Mouse (Mus musculus): ENCODE measurements around the gene Atp6v0e.

Gene Atp6v0e

DNA sequence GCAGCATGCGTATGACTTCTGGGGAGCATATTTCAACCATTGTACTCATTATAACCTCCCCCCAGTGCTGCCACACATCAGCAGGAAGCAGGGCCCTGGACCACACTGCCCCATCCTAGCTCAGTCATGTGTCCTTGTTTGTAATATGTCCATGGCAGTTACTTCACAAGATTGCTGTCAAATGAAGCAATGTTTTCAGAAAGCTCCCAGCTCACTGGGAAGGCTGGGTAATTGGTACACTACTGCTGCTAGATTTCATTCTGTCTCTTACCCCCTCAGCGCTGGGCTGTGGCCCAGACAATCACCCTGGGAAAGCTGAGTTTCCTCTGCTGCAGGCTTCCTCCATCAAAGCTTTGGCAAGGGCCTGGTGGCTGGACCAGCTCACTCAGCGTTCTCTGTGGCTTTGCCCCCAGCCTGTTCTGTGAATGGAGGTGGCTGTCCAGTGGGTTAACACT is 22.7 kb upstream of the Atp6v0e start:
- WGBS, result 85% methylated on average over 3 of the region's 3 CpGs

DNA sequence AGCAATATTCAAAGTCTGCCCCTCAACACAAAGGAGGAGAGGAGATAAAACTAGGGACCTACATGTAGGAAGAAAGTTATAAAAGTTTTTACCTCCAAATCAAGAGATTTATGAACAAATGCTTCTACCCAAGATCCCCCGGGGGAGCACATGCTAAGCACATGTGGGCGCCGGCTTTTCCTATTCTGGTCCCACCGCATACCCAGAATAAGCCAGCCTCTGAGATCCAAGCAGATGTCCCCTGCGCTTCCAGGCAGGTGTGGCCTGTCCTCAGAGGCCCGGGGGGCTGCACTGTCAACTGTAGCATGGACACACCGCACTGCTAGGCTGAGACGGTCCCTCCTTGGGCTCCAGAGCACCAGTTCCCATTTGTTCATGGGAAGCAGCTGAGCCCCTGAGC is 19.6 kb upstream of the Atp6v0e start:
- WGBS, result 75% methylated on average over 8 of the region's 8 CpGs

DNA sequence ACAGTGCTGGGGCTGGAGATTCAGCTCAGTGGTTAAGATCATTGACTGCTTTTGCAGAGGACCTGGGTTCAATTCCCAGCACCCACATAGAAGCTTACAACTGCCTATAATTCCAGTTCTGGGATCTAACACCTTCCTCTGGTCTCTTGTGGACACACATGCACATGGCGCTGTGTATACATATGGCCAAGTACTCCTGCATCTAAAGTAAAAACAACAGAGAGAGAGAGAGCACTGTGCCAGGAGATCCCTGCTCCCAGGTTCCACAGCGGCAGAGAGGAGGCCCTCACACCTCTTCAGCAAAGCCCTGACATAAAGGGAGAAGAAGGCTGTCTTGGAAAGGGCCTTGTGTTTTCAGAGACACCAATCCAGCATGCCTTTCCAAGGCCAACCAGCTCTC is 19.0 kb upstream of the Atp6v0e start:
- WGBS, result 89% methylated on average over 2 of the region's 2 CpGs

DNA sequence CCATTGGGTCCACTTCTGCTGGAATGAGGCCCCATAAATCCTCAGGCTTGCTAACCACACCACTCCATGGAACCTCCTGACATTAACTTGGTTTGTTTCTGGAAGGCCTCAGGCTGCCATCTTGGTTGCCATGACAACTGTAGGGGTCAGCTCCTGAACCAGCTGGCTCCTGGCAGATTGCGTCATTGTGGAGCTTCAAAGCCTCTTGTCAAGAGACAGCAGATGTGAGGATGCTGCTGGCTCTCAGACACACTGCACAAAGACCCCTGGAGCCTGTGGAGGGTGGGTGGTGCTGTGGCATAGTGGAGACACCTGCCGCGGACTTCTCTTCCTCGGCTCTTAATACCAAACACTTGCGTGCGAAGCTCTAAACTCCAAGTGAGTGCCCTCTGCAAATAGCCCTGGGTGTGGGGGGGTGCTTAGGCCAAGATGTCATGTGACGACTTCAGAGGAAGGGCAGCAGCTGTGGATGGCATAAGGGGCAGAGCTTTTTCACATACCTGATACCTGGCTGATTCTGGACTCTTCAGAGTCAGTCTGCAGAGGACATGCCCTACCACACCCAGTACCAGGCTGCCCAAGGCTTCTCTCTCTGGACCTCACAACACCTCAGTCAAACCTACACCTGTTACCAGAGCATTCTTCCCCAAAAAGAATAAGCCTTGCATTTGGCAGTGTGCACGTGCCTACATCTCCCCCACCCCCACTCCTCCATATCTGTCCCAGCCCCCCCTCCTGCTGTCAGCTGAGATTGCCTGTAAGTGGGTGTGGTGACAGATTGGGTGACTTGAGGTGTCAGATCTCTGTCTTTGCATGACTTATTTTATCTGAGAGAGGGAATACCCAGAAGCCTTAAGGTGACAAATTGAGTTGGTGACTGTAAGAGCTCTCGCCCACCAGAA is 18.3 kb upstream of the Atp6v0e start:
- 53% methylated on average over 9 of the region's 9 CpGs for WGBS

DNA sequence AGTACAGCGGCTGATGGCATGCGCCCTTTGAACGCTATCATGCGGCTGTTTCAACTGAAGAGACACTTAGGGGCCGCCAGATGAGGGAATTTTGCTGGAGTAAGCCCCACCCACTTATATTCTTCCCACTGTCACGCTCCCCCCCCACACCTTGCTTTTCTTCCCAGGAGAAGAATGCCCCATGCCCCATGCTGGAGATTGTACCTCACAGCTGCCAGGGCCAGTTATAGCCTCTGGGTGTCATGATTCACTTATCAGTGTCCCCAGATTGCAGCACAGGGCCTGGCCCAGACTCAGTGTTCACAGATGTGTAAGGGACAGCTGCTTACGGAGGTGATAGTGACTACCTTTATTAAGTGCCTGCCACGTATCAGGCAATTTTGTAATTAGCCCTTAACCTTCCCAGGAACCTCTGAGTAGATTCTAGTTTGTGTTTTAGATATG is 17.6 kb upstream of the Atp6v0e start:
- WGBS, result 65% methylated on average over 8 of the region's 8 CpGs

DNA sequence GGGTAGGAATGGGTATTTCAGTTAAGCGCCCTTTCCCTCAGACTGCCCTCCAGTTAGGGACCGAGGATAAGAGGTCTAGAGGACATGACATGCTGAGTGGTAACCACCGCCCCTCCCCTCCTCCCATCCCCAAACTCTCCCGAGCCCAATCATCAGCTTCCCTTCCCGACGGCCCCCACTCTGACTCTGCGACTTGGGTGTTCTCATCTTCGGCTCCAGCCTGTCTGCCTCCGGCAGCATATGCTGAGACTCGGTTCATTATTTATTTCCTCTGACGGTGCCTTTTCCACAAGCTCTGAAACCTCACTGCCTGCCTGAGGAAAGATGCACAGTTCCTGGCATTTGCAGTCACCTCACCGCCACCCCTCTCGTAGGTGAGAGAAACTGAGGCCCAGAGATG is 15.7 kb upstream of the Atp6v0e start:
- 45% methylated on average over 13 of the region's 13 CpGs for WGBS

DNA sequence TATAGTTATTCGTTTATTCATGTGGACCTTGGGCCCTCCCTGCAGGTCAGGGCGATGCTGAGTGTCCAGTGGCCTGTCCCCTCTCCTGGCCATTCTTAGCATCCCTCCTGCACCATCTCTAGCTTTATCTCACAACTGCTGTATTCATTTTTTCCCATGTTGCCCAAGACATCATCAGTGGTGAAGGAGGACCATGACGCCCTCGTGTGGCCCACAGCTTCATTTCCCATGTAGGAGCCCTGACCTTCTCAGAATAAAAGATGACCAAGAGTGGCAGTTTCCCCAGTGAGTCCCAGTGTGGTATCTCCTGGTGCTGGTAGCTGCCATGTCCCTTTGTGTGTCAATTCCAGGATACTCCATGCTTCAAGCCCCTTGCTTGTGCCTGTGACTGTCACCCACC is 13.5 kb upstream of the Atp6v0e start:
- WGBS, result 82% methylated on average over 4 of the region's 4 CpGs

DNA sequence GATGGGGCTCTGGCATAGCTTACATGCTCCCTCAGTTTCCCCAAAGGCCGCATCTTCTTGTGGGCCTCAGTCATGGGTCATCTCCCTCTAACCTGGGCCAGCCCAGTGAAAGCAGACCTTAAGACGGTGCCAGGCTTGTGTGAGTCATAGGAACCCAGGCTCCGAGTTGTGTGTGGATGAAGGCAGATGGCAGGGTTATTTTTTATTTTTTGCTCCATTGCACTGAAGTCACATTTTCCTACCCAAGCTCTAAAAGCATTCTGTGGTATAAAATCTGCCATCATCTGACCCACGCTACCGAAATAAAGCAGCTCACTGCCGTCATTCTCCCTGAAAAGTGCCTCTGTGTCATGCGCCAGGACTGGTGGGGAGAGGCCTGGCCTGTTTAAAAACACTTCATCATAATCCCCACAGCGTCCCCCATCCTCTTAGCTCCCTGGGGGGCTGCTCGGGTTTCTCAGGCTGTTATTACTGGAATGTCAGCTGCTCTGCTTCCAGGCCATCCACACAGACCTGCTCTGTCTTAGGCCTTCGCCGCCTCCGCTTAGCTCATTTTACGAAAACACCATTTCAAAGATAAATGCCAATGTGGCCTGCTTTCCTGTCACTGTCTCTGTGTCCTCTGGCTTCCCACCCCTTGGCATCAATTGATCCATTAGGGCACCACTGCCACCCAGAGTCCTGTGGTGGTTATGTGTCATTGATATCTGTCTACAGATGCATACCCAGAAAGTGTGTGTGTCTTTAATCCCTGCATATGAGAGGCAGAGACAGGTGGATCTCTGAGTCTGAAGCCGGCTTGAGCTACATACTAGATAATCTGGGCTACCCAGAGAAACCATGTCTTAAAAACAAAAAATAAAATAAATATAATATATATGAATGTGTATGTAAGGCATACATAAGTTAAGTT is 12.3 kb upstream of the Atp6v0e start:
- 31% methylated on average over 14 of the region's 14 CpGs for WGBS

DNA sequence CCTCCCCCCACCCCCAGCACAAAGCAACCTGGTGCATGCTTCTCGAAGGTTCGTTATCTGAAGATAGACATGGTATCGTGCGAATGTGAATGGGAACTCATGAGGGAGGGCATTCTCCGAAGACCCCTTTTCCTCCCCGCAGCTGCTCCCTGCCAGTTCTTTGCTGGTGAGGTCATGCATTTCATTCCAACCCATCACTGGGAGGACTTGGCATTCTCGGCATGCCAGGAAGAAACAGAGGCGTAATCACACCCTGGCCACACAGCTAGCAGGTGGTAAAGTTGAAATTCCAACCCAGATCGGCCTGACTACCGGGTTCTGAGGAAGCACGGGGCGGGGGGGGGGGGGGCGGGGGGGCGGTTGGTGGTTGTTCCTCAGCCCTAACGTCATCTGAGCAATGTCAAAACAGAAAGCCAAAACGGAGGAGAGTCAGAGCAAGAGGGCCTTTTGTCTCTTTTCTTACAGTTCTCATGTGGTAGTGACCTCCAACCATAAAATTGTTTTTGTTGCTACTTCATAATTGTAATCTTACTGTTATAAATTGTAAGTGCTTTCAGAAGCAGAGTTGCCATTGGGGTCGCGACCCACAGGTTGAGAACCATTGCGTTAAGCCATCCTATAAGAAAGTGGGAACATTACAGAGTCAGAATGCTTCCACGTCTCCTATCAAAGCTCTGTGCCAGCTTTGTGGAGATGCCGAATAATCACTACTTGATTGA is 4.0 kb upstream of the Atp6v0e start:
- 25% methylated on average over 20 of the region's 21 CpGs for WGBS

DNA sequence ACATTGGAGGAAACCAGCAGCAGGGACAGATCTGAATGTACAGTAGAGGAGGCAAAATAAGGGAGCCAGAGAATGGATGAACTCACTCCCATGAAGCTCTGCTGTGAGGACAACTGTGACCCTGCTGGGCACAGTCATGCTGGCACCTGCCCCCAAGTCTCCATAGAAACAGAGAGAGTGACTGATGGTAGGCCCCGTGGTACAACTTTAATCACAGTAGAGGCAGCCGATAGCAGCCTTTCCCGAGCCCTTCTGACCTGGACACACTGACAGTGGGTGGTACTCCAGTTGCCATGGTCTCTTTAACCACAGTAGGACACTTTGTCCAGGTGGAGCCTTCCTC is 3.5 kb upstream of the Atp6v0e start:
- WGBS, result 58% methylated on average over 3 of the region's 3 CpGs

DNA sequence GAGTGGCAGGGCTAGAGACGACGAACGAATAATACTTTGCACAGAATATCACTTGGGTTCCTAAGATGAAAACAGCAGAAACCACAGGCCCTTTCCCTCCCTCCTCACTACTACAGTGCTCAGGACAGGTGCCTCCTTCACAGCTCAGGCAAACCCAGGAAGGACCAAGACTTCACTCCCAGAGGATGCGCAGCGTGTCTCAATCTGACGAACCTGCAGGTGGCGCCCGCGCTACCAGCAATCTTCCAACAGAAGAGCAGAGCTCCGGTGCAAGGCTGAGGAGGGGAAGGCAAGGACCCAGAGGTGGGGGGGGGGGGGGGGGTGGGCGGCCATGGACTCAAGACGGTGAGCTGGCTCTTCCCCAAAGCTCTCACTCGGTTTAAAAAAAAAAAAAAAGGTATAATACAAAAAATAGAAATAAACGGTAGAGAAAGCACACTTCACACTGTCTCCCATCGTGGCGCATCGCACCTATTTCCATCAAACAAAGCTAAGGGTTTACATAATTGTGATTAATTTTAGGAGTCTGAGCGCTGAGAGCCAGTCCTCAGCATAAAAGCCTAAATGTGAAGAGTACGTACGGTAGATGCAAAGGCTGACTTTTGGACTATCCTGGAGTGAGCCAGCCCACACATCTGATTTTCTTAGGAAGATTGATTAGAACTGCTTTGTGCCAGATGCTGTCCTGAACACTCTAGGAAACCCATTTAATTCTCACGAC is 2.7 kb upstream of the Atp6v0e start:
- WGBS, result 12% methylated on average over 21 of the region's 21 CpGs

DNA sequence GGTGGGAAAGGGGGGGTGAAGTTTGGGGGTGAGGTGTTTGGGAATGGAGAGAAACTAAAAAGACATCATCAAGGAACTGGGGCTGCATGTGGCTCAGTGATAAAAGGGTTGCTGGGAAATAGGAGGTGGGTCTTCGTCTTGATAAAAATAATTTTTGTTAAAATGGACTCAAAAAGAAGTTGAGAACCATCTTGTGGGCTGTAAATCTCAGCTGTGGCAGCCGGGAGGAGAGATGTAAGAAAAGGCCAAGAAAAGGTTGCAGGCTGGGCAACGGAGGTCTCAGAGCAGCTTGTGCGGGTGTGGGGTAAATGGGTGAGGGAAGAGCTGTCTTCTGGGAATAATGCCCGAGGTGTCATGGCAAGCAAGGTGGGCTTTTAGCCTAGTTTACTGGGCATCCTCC is 827 bp upstream of the Atp6v0e start:
- 82% methylated on average over 5 of the region's 5 CpGs for WGBS

DNA sequence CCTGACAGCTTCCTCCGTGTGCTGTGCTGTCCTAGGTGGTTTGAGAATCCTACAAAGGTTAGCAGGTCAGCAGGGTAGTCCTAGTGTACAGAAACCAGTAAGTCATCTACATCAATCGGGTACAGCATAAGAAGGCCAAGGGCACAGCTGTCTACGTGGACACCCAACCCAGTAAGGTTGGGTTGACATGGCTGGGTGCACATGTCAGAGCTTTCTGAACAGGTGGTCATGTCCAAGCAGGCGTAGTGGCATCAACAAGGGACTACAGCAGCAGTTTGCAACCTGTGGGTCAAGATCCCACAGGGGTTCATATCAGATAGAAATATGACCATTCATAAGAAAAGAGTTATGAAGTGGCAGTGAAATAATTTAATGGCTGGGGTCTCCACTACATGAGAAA is 2.6 kb downstream of the Atp6v0e start:
- 81% methylated on average over 4 of the region's 4 CpGs for WGBS

DNA sequence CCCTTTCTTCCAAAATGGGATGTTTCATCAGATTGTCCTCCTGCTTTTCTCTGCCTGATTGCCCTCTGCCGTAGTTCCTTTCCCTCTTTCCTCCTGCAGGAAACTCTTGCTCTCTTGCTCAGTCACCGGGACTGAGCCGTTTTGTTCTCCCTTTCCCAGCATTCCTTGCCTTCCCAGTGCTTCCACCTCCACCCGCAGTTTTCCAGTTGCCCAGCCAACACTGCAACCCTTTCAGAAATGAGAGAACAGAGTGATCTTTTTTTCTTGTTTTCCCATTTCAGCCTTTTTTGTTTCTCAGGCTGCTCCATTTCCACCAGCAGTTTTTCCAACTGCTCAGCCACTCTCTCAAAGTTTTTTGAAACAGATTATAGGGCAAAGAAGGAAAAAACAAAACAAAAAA is 8.2 kb downstream of the Atp6v0e start:
- 30% methylated on average over 4 of the region's 4 CpGs for WGBS

DNA sequence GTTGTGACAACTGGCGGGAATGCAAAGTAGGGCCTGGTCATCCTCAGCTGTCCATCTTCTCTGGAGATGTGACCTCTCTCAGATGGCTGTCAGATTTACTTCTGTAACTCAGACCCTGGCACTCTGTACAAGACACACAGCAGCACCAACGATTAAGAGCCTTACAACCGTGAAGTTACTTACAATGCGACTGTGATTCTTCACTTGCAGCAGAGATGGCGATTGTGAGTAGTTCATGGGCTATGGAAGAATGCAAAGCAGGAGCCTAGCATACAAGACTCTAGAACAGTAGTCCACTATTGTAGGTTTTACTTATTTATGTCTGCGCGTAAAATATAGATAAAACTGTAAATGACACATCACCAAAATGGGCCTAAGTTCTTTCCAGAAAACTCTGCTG is 12.8 kb downstream of the Atp6v0e start:
- WGBS, result 17% methylated on average over 7 of the region's 7 CpGs

DNA sequence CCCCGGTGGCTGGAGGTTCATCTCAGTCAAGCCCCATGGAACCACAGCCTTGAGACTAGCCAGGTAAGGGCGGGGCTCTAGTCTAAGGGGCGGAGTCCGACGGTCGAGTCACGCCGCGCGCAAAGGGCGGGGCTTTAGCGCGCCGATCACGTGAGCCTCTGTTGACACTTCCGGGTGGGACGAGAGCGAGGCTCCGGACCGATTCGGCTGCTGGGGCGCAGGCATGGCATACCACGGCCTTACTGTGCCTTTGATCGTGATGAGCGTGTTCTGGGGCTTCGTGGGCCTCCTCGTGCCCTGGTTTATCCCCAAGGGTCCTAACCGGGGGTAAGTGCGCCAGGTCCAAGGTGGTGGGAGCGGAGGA is 13.2 kb downstream of the Atp6v0e start:
- WGBS, result 1% methylated on average over 30 of the region's 30 CpGs

DNA sequence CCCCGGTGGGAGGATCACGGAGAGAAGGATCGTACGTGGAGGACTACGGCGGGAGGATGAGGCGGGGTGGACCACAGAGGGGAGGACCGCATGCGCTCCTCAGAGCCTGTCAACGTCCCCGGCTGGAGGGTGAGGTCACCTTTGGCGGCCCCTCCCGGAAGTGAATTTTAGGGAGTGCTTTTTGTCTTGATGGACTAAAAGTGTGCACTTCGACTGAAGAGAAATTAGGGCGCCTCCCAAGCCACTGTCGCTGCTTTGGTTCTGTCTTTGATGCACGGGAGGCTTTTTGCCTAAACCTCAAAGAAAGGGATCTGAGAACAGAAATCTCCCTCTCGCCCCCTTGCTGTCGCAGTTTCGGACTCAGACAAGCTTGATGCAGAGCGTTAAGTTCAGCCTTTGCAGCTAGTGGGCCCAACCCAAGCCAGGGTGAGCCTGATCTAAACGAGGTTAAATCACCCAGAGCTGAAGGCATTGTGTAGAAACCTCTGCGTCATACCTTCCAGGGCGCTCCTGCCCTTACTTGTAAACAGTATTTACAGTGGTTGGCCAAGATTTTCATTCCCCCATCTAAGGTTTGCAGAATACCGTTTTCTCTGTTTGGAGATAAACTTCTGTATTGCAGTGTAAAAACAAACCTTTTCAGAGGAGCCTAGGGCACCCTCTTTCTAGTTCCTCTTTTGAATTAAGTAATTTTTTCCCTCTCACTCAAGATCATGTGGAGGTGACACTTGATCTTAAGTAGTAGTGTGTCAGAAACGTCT is 13.8 kb downstream of the Atp6v0e start:
- WGBS, result under 1% methylated on average over 26 of the region's 26 CpGs

DNA sequence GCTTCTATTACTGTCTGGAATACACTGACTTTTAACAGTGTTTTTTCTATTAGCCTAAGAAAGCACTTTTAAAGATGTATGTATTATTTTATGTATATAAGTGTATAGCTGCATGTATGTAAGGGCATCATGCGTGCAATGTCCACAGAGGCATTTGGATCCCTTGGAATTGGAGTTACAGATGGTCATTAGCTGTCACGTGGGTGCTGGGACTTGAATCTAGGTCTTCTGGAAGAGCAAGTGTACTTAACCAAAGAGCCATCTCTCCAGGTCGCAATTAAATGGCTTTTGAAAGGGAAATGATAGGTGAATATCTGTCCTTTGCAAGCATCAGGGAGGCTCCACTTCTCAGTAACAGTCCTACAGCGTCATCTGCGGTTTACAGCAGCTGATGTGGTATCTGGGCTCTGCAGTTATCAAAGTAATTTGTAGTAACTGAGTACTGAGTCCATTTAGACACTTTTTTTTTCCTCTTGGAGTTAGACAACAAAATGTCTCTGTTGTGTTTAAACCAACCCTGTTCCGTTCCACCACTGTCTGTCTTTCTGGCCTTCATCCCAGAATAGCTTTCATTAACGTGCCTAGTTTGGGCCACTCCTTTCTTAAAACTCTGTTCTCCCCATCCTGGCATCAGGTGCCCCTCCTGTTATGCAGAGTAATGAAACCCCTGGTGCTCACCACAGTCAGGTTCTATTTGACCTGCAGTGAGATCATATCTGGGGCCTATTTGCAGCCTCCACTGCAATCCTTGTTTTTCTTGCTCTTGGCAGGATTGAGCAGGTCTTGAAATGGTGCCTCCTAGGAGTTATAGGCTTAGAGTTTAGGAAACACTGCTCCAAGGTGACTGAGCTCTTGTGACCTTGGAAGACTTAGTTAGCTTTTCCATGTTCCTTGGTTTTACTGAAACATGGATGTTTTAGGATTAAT is 14.9 kb downstream of the Atp6v0e start:
- 36% methylated on average over 7 of the region's 7 CpGs for WGBS

DNA sequence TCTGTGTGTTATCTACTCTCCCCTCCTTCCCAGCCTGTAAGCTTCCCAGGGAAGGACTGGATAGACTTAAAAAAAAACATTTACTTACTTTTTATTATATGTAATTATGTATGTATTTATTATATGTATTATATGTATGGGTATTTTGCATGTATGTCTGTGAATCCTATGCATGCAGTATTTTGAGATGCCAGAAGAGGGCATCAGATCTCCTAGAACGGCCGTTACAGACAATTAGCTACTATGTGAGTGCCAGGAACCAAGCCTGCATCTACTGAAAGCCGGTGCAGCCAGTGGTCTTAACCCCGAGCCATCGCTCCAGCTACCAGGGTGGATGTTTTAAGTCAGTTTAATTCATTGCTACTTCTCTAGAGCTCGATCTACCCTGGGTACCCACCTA is 18.2 kb downstream of the Atp6v0e start:
- WGBS, result 82% methylated on average over 6 of the region's 6 CpGs

Measured in cerebral cortex, adult 2 months (tissue).